Mouse (Mus musculus) stomach, embryonic 16.5 days (tissue): Measurements from ENCODE around the gene Stpg3. TPM values are rescaled to one million over a fixed set of nuclear protein-coding genes. Genes with fewer than 3 reads are reported as not detected.
"Not testable (repeated sequence)": the region's sequence is repeated elsewhere in the genome, so short reads cannot be mapped to it uniquely, and the experiment has no call there.

Source experiments
- ATAC-seq: fragments of 200-750 bp; cut with Nextera tagmentation; 2 replicates; pipeline ENCODE4 v1.8.0; 2017; ENCODE audit warnings: moderate number of reproducible peaks, moderate TSS enrichment; ENCODE audit not compliant: insufficient read depth, low FRiP score
- H3K27ac ChIP-seq: fragments of 300-500 bp; sonication (generic); 2 replicates; pipeline ENCODE4 v1.5.1; 2014; ENCODE audit warnings: low read length
- H3K27me3 ChIP-seq: fragments of 300-500 bp; sonication (generic); 2 replicates; pipeline ENCODE4 v1.6.1; 2014; ENCODE audit warnings: low read length, control low read depth, mixed read lengths; ENCODE audit not compliant: control insufficient read depth, insufficient read depth
- H3K36me3 ChIP-seq: fragments of 300-500 bp; sonication (generic); 2 replicates; pipeline ENCODE4 v1.6.1; 2014; ENCODE audit warnings: low read length; ENCODE audit not compliant: control insufficient read depth, insufficient read depth
- H3K4me1 ChIP-seq: fragments of 300-500 bp; sonication (generic); 2 replicates; pipeline ENCODE4 v1.6.1; 2014; ENCODE audit warnings: low read length, control low read depth, mixed read lengths; ENCODE audit not compliant: control insufficient read depth, insufficient read depth
- H3K4me2 ChIP-seq: fragments of 300-500 bp; sonication (generic); 2 replicates; pipeline ENCODE4 v1.6.1; 2014; ENCODE audit warnings: low read depth, low read length, mixed read lengths
- H3K4me3 ChIP-seq: fragments of 300-500 bp; sonication (generic); replicated peaks from 2 replicates; pipeline ENCODE4 v1.5.1; 2014; ENCODE audit warnings: mild to moderate bottlenecking, low read length
- H3K9ac ChIP-seq: fragments of 300-500 bp; sonication (generic); 2 replicates; pipeline ENCODE4 v1.6.1; 2014; ENCODE audit warnings: low read length
- H3K9me3 ChIP-seq: fragments of 300-500 bp; sonication (generic); replicated peaks from 2 replicates; pipeline ENCODE4 v1.6.1; 2016; ENCODE audit warnings: low read length, control low read depth; ENCODE audit not compliant: control insufficient read depth
- WGBS: fragments of 180-500 bp; shearing (Covaris S2); extraction: QIAGEN DNeasy Blood & Tissue Kit; methylation state at CpG from one replicate; pipeline ENCODE4 v1.1.7; 2014; 5-methylcytosine and 5-hydroxymethylcytosine counted together
- polyA plus RNA-seq: library from polyadenylated mRNA; unstranded; fragments of >200 nt; fragmentation: Nextera tagmentation; extraction: Ambion mirVana; gene quantifications from 2 replicates; pipeline ENCODE4 v1.2.1, GENCODE M21; 2015

The Stpg3 gene
- polyA plus RNA-seq = 0.06 TPM in 1 of 2 replicates, not detected in the other

GRCm38 (mm10) chr2:25214444-25214843 lies at the start of gene Stpg3:
Stpg3 (minus strand) TSS chr2:25214637.
- H3K9ac ChIP-seq = no peak within 1 kb of the TSS
- no peaks in the 10 kb centered on the region for H3K36me3 ChIP-seq
- 61% methylated on average over 3 of the region's 3 CpGs for WGBS
- H3K27ac ChIP-seq = no peak within 1 kb of the TSS
- no peak for ATAC-seq
- no peak within 1 kb of the TSS for H3K4me3 ChIP-seq
- H3K27me3 ChIP-seq = no peaks in the 10 kb centered on the region
- peaks cover 10% of the 10 kb centered on the region for H3K4me1 ChIP-seq
- no peaks in the 10 kb centered on the region for H3K9me3 ChIP-seq
- no peak within 1 kb of the TSS for H3K4me2 ChIP-seq

DNA sequence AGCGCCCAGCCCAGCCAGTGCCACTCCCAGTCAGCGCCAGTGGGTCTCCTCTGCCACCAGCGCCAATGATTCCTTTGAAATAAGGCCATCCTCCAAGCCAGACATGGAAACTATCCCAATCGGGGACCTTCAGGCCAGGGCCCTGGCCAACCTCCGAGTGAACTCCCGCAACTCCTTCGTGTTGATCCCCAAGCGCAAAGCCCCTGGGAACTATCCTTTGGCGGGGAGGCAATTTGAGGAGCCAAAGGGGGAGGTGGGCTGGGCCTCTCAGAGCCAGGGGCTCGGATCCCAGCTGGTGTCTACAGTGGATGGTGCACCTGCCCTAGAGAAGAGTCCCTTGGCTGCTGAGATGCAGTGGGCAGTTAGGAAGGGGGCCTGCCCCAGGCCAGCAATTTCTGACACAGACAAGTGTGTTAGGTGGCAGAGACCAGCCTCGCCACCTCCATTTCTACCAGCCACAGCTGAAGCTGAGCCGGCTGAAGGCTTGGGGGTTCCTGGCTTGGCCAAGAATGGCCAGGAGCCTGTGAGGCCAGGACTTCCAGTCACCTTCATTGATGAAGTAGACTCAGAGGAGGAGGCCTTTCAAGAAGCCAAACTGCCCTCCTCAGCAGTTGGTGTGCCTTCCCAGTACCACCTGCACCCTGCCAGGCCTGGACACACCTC lies 49.3 kb upstream of the Stpg3 start:
- H3K4me1 ChIP-seq = peaks cover 36% of the 10 kb centered on the region
- H3K27ac ChIP-seq = no peak overlapping the region; the same call in 1 of the 2 replicates
- 22% methylated on average over 12 of the region's 12 CpGs for WGBS

GRCm38 (mm10) chr2:25262795-25263622 lies 48.6 kb upstream of the Stpg3 start:
- peak overlapping the region; percentile 60 for H3K27ac ChIP-seq
- WGBS = under 1% methylated on average over 82 of the region's 82 CpGs
- ATAC-seq = no peak
- peaks cover 7% of the 10 kb centered on the region; the same call in 1 of the 2 replicates for H3K27me3 ChIP-seq
- H3K4me3 ChIP-seq = peak overlapping the region; percentile 72
- peak overlapping the region; percentile 82 for H3K9ac ChIP-seq
- no peaks in the 10 kb centered on the region for H3K9me3 ChIP-seq
- peak overlapping the region; percentile 85 for H3K4me2 ChIP-seq
- H3K4me1 ChIP-seq = peaks cover 36% of the 10 kb centered on the region
- H3K36me3 ChIP-seq = no peaks in the 10 kb centered on the region

More for the DNA sequence above, 49.3 kb upstream of the Stpg3 start:
- peaks cover 7% of the 10 kb centered on the region; the same call in 1 of the 2 replicates for H3K27me3 ChIP-seq
- H3K4me2 ChIP-seq = peak overlapping the region; percentile 85
- H3K9ac ChIP-seq = peak overlapping the region; percentile 82
- H3K4me3 ChIP-seq = peak overlapping the region; percentile 72
- ATAC-seq = no peak
- no peaks in the 10 kb centered on the region for H3K9me3 ChIP-seq
- H3K36me3 ChIP-seq = no peaks in the 10 kb centered on the region; the same call in 1 of the 2 replicates

GRCm38 (mm10) chr2:25262291-25262767 lies 47.9 kb upstream of the Stpg3 start, which contains the start of gene Tprn:
Tprn (plus strand) TSS chr2:25262618.
- peak within 1 kb of the TSS; percentile 83 for H3K27ac ChIP-seq
- H3K27me3 ChIP-seq = peaks cover 7% of the 10 kb centered on the region; the same call in 1 of the 2 replicates
- no peaks in the 10 kb centered on the region for H3K9me3 ChIP-seq
- under 1% methylated on average over 39 of the region's 39 CpGs for WGBS
- ATAC-seq = peak; percentile 96
- H3K9ac ChIP-seq = peak within 1 kb of the TSS; percentile 82
- H3K4me1 ChIP-seq = peaks cover 29% of the 10 kb centered on the region
- peak within 1 kb of the TSS; percentile 72 for H3K4me3 ChIP-seq
- peak within 1 kb of the TSS; percentile 85 for H3K4me2 ChIP-seq
- no peaks in the 10 kb centered on the region for H3K36me3 ChIP-seq

- Histone ChIP-seq H3K9me3 (no peaks in the 10 kb centered on the region), H3K4me1 (peaks cover 25% of the 10 kb centered on the region), H3K4me3 (peak overlapping the region; percentile 72), H3K36me3 (no peaks in the 10 kb centered on the region), H3K27me3 (peaks cover 7% of the 10 kb centered on the region; the same call in 1 of the 2 replicates), H3K4me2 (peak overlapping the region; percentile 85), H3K9ac (peak overlapping the region; percentile 76), H3K27ac (peak overlapping the region; percentile 83)
- ATAC-seq = no peak
- 46% methylated on average over 12 of the region's 12 CpGs for WGBS
These were observed 47.4 kb upstream of the Stpg3 start for GRCm38 (mm10) chr2:25261870-25262269.

GRCm38 (mm10) chr2:25258887-25259286 lies 44.5 kb upstream of the Stpg3 start:
- Histone ChIP-seq H3K4me2 (no peak overlapping the region), H3K9ac (no peak overlapping the region), H3K36me3 (no peaks in the 10 kb centered on the region), H3K4me3 (no peak overlapping the region), H3K27me3 (peaks cover 2% of the 10 kb centered on the region; the same call in 1 of the 2 replicates), H3K9me3 (no peaks in the 10 kb centered on the region), H3K27ac (no peak overlapping the region), H3K4me1 (peaks cover 21% of the 10 kb centered on the region)
- no peak for ATAC-seq
- WGBS = 58% methylated on average over 2 of the region's 2 CpGs

GRCm38 (mm10) chr2:25257250-25257649 lies 42.8 kb upstream of the Stpg3 start:
- not testable (repeated sequence) for H3K9ac ChIP-seq, H3K9me3 ChIP-seq, H3K4me3 ChIP-seq, H3K4me2 ChIP-seq, H3K27ac ChIP-seq, H3K36me3 ChIP-seq, H3K27me3 ChIP-seq, ATAC-seq
- WGBS = 89% methylated on average over 5 of the region's 5 CpGs
- peaks cover 14% of the 10 kb centered on the region for H3K4me1 ChIP-seq

DNA sequence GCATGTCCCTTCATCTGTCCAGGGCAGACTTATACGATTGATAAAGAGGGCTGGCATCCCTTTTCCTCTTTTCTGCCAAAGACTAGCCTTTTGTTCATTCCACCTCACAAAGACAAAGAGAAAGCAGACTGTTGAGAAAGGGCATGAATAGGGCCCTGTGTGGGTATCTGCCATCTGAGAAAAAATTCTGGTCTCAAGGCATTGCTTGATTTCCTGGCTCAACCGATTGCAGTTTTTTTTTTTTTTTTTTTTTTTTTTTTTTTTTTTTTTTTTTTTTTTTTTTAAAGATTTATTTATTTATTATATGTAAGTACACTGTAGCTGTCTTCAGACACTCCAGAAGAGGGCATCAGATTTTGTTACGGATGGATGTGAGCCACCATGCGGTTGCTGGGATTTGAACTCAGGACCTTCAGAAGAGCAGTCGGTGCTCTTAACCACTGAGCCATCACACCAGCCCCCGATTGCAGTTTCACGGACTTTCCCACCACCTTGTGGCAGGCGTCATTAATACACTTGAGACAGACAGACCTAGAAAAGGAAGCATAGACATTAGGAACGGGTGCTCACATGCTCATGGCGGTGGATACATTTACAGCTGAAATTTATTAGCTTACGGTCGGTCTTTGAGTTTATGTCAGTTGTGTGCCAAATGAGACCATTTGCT lies 42.1 kb upstream of the Stpg3 start:
- WGBS = 56% methylated on average over 12 of the region's 12 CpGs
- Histone ChIP-seq H3K4me2 (peak overlapping the region; percentile 81), H3K4me3 (peak overlapping the region; percentile 85), H3K9ac (peak overlapping the region; percentile 84; the same call in 1 of the 2 replicates), H3K4me1 (peaks cover 14% of the 10 kb centered on the region)
- H3K27ac ChIP-seq, H3K27me3 ChIP-seq, H3K36me3 ChIP-seq, ATAC-seq, H3K9me3 ChIP-seq: not testable (repeated sequence)
